ENCODE assay signal across 8 mouse cellular contexts in the genomic region with DNA sequence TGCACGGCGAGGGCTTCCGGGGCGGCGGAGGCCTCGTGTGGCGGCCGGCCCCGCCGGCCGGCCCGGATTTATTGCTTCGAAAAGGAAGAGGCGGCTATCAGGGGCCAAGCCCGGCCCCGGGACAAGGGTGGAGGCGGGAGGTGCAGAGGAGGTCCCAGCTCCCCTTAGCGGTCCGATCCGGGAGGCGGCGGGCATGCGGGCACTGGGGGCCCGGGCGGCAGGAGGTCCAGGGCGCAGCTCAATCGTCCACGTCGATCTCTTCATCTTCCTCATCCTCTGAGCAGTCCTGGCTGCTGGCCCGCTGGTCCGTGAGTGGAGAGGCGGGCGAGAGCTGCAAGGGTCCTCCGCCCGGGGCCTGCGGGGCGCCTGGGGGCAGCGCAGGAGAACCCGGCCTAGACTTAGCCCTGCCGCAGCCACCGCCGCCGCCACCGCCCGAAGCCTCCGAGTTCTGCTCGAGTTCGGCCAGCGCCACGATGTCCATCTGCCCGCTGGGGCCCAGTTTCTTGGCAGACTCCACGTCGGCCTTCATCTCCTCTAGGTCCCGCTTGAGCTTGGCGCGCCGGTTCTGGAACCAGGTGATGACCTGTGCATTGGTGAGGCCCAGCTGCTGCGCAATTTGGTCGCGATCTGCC. TPM values are rescaled to one million over a fixed set of nuclear protein-coding genes. Genes with fewer than 3 reads are reported as not detected.
A peak's percentile ranks its signal among the peaks of the same experiment; 100 is the strongest.
DNase-seq lines count a peak whose midpoint lies in the region; ATAC-seq and TF ChIP-seq lines count a peak whose summit lies in the region.

No protein-coding gene starts in this region.

- no peak for TF ChIP-seq EP300 in ES-Bruce4 (IDR thresholded peaks at IDR 0.05; ENCODE audit: insufficient read depth, low read depth, low read length)

- ATAC-seq in heart, embryonic 15.5 days (replicated peaks; ENCODE audit: insufficient number of reproducible peaks, insufficient read depth, low FRiP score, low read depth), result no peak
- ATAC-seq in limb, embryonic 14.5 days (ENCODE audit: low FRiP score, low read depth), result no peak

- no peak for TF ChIP-seq POLR2A in ES-Bruce4 (IDR thresholded peaks at IDR 0.05; ENCODE audit: insufficient read depth, low read length)
- TF ChIP-seq POLR2A in limb, embryonic 14.5 days (IDR thresholded peaks at IDR 0.05; ENCODE audit: borderline replicate concordance, extremely low read depth, insufficient read depth, insufficient read length), result no peak

- WGBS in heart, embryonic 15.5 days, result under 1% methylated on average over 60 of the region's 60 CpGs
- WGBS in limb, embryonic 14.5 days, result under 1% methylated on average over 55 of the region's 60 CpGs

- peaks cover 59% of the 10 kb centered on the region for H3K4me1 ChIP-seq in heart, embryonic 15.5 days (replicated peaks)
- no peaks in the 10 kb centered on the region for H3K4me1 ChIP-seq in ES-Bruce4 (ENCODE audit: control insufficient read depth, insufficient read depth, low read length)
- peaks cover 20% of the 10 kb centered on the region for H3K4me1 ChIP-seq in limb, embryonic 14.5 days (ENCODE audit: control insufficient read depth, insufficient read depth, low read length)

- H3K9me3 ChIP-seq in heart, embryonic 15.5 days (replicated peaks), result no peaks in the 10 kb centered on the region
- H3K9me3 ChIP-seq in ES-Bruce4 (replicated peaks; ENCODE audit: control insufficient read depth, insufficient read depth, low read length, poor library complexity, severe bottlenecking), result no peaks in the 10 kb centered on the region
- H3K9me3 ChIP-seq in limb, embryonic 14.5 days (ENCODE audit: control insufficient read depth, low read length), result no peaks in the 10 kb centered on the region

- intact Hi-C loops in gastrocnemius, adult 2 months (cut with DNase I), result loop anchor here (2.0 kb wide), 3 partner anchors 67 to 239 kb away; no protein-coding TSS in a partner anchor
- intact Hi-C loops in left cerebral cortex, postnatal 25 days (cut with DNase I), result loop anchor here (2.0 to 5.0 kb wide), 4 partner anchors 83 to 1621 kb away; a partner anchor contains a TSS

- peak overlapping the region; percentile 30 for H3K4me3 ChIP-seq in heart, embryonic 15.5 days
- peak overlapping the region; percentile 32 for H3K4me3 ChIP-seq in ES-Bruce4 (ENCODE audit: low read depth, low read length)
- peak overlapping the region; percentile 88 for H3K4me3 ChIP-seq in gastrocnemius, adult 2 months
- peak overlapping the region; percentile 35 for H3K4me3 ChIP-seq in limb, embryonic 14.5 days (replicated peaks; ENCODE audit: low read length)

- no peak for DNase-seq in heart, adult 11 months
- DNase-seq in gastrocnemius, adult 2 months, result peak; percentile 63
- DNase-seq in limb, embryonic 14.5 days (ENCODE audit: low spot score), result no peak
- no peak for DNase-seq in c-Kit-positive CD71-positive TER-119-positive erythroid progenitor cells, embryonic 14.5 days (ENCODE audit: low spot score)
- no peak for DNase-seq in left cerebral cortex, postnatal 25 days (ENCODE audit: low spot score in 2 of 2)
- no peak for DNase-seq in frontal cortex, adult 2 months (ENCODE audit: extremely low spot score in 1 of 2, low spot score in 1 of 2)

- TF ChIP-seq CTCF in ES-Bruce4 (IDR thresholded peaks at IDR 0.05; ENCODE audit: low read depth, low read length), result no peak
- no peak for TF ChIP-seq CTCF in gastrocnemius, adult 2 months (IDR thresholded peaks at IDR 0.05)

- H3K9ac ChIP-seq in heart, embryonic 15.5 days, result no peak overlapping the region
- H3K9ac ChIP-seq in ES-Bruce4 (ENCODE audit: low read depth, poor library complexity, severe bottlenecking), result no peak overlapping the region
- peak overlapping the region; percentile 34; the same call in 1 of the 2 replicates for H3K9ac ChIP-seq in limb, embryonic 14.5 days (ENCODE audit: low read depth, low read length, severe bottlenecking)

- no peaks in the 10 kb centered on the region for H3K36me3 ChIP-seq in heart, embryonic 15.5 days
- no peaks in the 10 kb centered on the region for H3K36me3 ChIP-seq in ES-Bruce4 (ENCODE audit: control insufficient read depth, insufficient read depth, low read length, poor library complexity, severe bottlenecking)
- no peaks in the 10 kb centered on the region for H3K36me3 ChIP-seq in limb, embryonic 14.5 days (ENCODE audit: control insufficient read depth, insufficient read depth, low read length)

- peaks cover 95% of the 10 kb centered on the region for H3K27me3 ChIP-seq in heart, embryonic 15.5 days
- H3K27me3 ChIP-seq in ES-Bruce4 (ENCODE audit: control insufficient read depth, insufficient read depth, low read length, poor library complexity, severe bottlenecking), result peaks cover 72% of the 10 kb centered on the region
- peaks cover 97% of the 10 kb centered on the region for H3K27me3 ChIP-seq in limb, embryonic 14.5 days (ENCODE audit: control insufficient read depth, insufficient read depth, low read length)

- no peak overlapping the region for H3K27ac ChIP-seq in heart, embryonic 15.5 days
- no peak overlapping the region for H3K27ac ChIP-seq in ES-Bruce4 (ENCODE audit: insufficient read depth, low read length)
- peak overlapping the region; percentile 98 for H3K27ac ChIP-seq in gastrocnemius, adult 2 months
- H3K27ac ChIP-seq in limb, embryonic 14.5 days (replicated peaks; ENCODE audit: low read depth, low read length), result no peak overlapping the region

- peak overlapping the region; percentile 38 for H3K4me2 ChIP-seq in heart, embryonic 15.5 days
- peak overlapping the region; percentile 26; the same call in 1 of the 2 replicates for H3K4me2 ChIP-seq in limb, embryonic 14.5 days (replicated peaks; ENCODE audit: low read depth, low read length, severe bottlenecking)

RNA-seq across cellular contexts. Expression of a gene that starts 2.0 kb away (rescaled TPM):
- polyA plus RNA-seq in heart, embryonic 15.5 days (2015; fragmentation: Nextera tagmentation; extraction: Ambion mirVana), result not detected in 2 replicates
- not detected in 2 replicates for polyA plus RNA-seq in ES-Bruce4 (2011; ENCODE audit: insufficient read depth, insufficient read length, low read depth, missing spikeins)
- 10 to 100 TPM; 46.0 to 66.8 TPM for total RNA-seq in gastrocnemius, adult 2 months (2021)
- polyA plus RNA-seq in limb, embryonic 14.5 days (2012; rRNA removed), result 2.7 and 3.9 TPM in 2 replicates
- 1.4 and 2.2 TPM in 2 replicates for polyA plus RNA-seq in limb, embryonic 14.5 days (2014; fragmentation: Nextera tagmentation; extraction: Ambion mirVana)
- total RNA-seq in left cerebral cortex, postnatal 25 days (2021), result not detected
- polyA plus RNA-seq in frontal cortex, adult 2 months (2012; rRNA removed), result not detected in 2 replicates

Comparison
In these comparisons a context has a peak if more than half of its experiments do, and no peak if none do; other contexts are left out.
1. H3K4me3 ChIP-seq: peak in every context shown above with its lines; median percentile 88 in gastrocnemius, adult 2 months; 35 in limb, embryonic 14.5 days; 32 in ES-Bruce4; 30 in heart, embryonic 15.5 days.